Mouse (Mus musculus) lung, embryonic 15.5 days (tissue): Measurements from ENCODE around the gene Rsg1. TPM values are rescaled to one million over a fixed set of nuclear protein-coding genes. Genes with fewer than 3 reads are reported as not detected.
A peak's percentile ranks its signal among the peaks of the same experiment; 100 is the strongest.

ENCODE experiments used
- ATAC-seq: fragments of 200-750 bp; cut with Nextera tagmentation; 2 replicates; pipeline ENCODE4 v1.8.0; 2017; ENCODE audit warnings: moderate number of reproducible peaks, borderline replicate concordance; ENCODE audit not compliant: low FRiP score, low TSS enrichment; ENCODE audit errors: extremely low read depth
- H3K27ac ChIP-seq: fragments of 300-500 bp; sonication (generic); 2 replicates; pipeline ENCODE4 v1.5.1; 2015; ENCODE audit warnings: moderate library complexity, mild to moderate bottlenecking, inconsistent platforms
- H3K27me3 ChIP-seq: fragments of 300-500 bp; sonication (generic); 2 replicates; pipeline ENCODE4 v1.6.1; 2015; ENCODE audit warnings: inconsistent platforms
- H3K36me3 ChIP-seq: fragments of 300-500 bp; sonication (generic); 2 replicates; pipeline ENCODE4 v1.6.1; 2015; ENCODE audit warnings: inconsistent platforms
- H3K4me1 ChIP-seq: fragments of 300-500 bp; sonication (generic); 2 replicates; pipeline ENCODE4 v1.6.1; 2015; ENCODE audit warnings: inconsistent platforms
- H3K4me2 ChIP-seq: fragments of 300-500 bp; sonication (generic); 2 replicates; pipeline ENCODE4 v1.6.1; 2015; ENCODE audit warnings: inconsistent platforms, mild to moderate bottlenecking, moderate library complexity
- H3K4me3 ChIP-seq: fragments of 300-500 bp; sonication (generic); 2 replicates; pipeline ENCODE4 v1.5.1; 2015; ENCODE audit warnings: mild to moderate bottlenecking, inconsistent platforms
- H3K9ac ChIP-seq: fragments of 300-500 bp; sonication (generic); 2 replicates; pipeline ENCODE4 v1.6.1; 2015; ENCODE audit warnings: inconsistent platforms
- H3K9me3 ChIP-seq: fragments of 300-500 bp; sonication (generic); 2 replicates; pipeline ENCODE4 v1.6.1; 2016; ENCODE audit warnings: inconsistent platforms
- WGBS: fragments of 180-500 bp; shearing (Covaris S2); methylation state at CpG from one replicate; pipeline ENCODE4 v1.1.7; 2015; 5-methylcytosine and 5-hydroxymethylcytosine counted together
- polyA plus RNA-seq: library from polyadenylated mRNA; unstranded; fragments of >200 nt; fragmentation: Nextera tagmentation; extraction: Ambion mirVana; gene quantifications from 2 replicates; pipeline ENCODE4 v1.2.1, GENCODE M21; 2015

The Rsg1 gene
- polyA plus RNA-seq, 1 experiment from 2014 or later: 6.0 TPM

- peaks cover 68% of the 10 kb centered on the region for H3K4me1 ChIP-seq
- H3K9ac ChIP-seq: no peak overlapping the region
- 4% methylated on average over 14 of the region's 14 CpGs for WGBS
- H3K27ac ChIP-seq: peak overlapping the region; percentile 91
- H3K36me3 ChIP-seq: no peaks in the 10 kb centered on the region
- peak overlapping the region; percentile 82 for H3K4me2 ChIP-seq
- H3K4me3 ChIP-seq: peak overlapping the region; percentile 2
- H3K27me3 ChIP-seq: peaks cover 35% of the 10 kb centered on the region
- ATAC-seq: peak; percentile 24; the same call in 1 of the 2 replicates
- no peaks in the 10 kb centered on the region for H3K9me3 ChIP-seq
Observed at GRCm38 (mm10) chr4:141240617-141241016, 26.9 kb downstream of the Rsg1 start.

GRCm38 (mm10) chr4:141241861-141242260 lies 28.1 kb downstream of the Rsg1 start:
- no peak overlapping the region for H3K9ac ChIP-seq
- peak overlapping the region; percentile 91 for H3K27ac ChIP-seq
- WGBS: 28% methylated on average over 15 of the region's 15 CpGs
- no peaks in the 10 kb centered on the region for H3K9me3 ChIP-seq
- no peaks in the 10 kb centered on the region for H3K36me3 ChIP-seq
- peaks cover 48% of the 10 kb centered on the region for H3K27me3 ChIP-seq
- H3K4me1 ChIP-seq: peaks cover 80% of the 10 kb centered on the region
- peak overlapping the region; percentile 72 for H3K4me2 ChIP-seq
- no peak for ATAC-seq
- H3K4me3 ChIP-seq: peak overlapping the region; percentile 35

- WGBS: 5% methylated on average over 9 of the region's 11 CpGs
- Histone ChIP-seq H3K9ac (peak overlapping the region; percentile 17), H3K4me3 (peak overlapping the region; percentile 35), H3K4me2 (peak overlapping the region; percentile 72), H3K4me1 (peaks cover 89% of the 10 kb centered on the region), H3K36me3 (no peaks in the 10 kb centered on the region), H3K9me3 (no peaks in the 10 kb centered on the region), H3K27ac (peak overlapping the region; percentile 91), H3K27me3 (peaks cover 56% of the 10 kb centered on the region)
- peak; percentile 35 for ATAC-seq
Observed at GRCm38 (mm10) chr4:141242651-141243241, 29.0 kb downstream of the Rsg1 start.

- peak overlapping the region; percentile 72 for H3K4me2 ChIP-seq
- H3K27me3 ChIP-seq: peaks cover 59% of the 10 kb centered on the region
- H3K27ac ChIP-seq: peak overlapping the region; percentile 91
- H3K9me3 ChIP-seq: no peaks in the 10 kb centered on the region
- 33% methylated on average over 5 of the region's 5 CpGs for WGBS
- no peak for ATAC-seq
- H3K9ac ChIP-seq: no peak overlapping the region; the same call in 1 of the 2 replicates
- H3K4me3 ChIP-seq: peak overlapping the region; percentile 35
- no peaks in the 10 kb centered on the region for H3K36me3 ChIP-seq
- peaks cover 97% of the 10 kb centered on the region for H3K4me1 ChIP-seq
Observed at GRCm38 (mm10) chr4:141243636-141244035, 29.9 kb downstream of the Rsg1 start.

- H3K36me3 ChIP-seq: 0 out of 2 replicates have a peak, but pooled peaks cover under 1% of the 10 kb centered on the region
- H3K4me1 ChIP-seq: peaks cover 91% of the 10 kb centered on the region
- peak overlapping the region; percentile 39; the same call in 1 of the 2 replicates for H3K9ac ChIP-seq
- no peaks in the 10 kb centered on the region for H3K9me3 ChIP-seq
- H3K27me3 ChIP-seq: peaks cover 60% of the 10 kb centered on the region
- peak overlapping the region; percentile 91 for H3K27ac ChIP-seq
- peak overlapping the region; percentile 72 for H3K4me2 ChIP-seq
- 43% methylated on average over 5 of the region's 5 CpGs for WGBS
- H3K4me3 ChIP-seq: peak overlapping the region; percentile 35
- ATAC-seq: no peak
Observed at GRCm38 (mm10) chr4:141244401-141244800, 30.6 kb downstream of the Rsg1 start.

- ATAC-seq: no peak
- H3K4me1 ChIP-seq: peaks cover 86% of the 10 kb centered on the region
- H3K27me3 ChIP-seq: peaks cover 62% of the 10 kb centered on the region
- H3K9ac ChIP-seq: peak overlapping the region; percentile 39
- H3K36me3 ChIP-seq: 0 out of 2 replicates have a peak, but pooled peaks cover 2% of the 10 kb centered on the region
- peak overlapping the region; percentile 72 for H3K4me2 ChIP-seq
- WGBS: 7% methylated on average over 9 of the region's 9 CpGs
- H3K27ac ChIP-seq: peak overlapping the region; percentile 91
- peak overlapping the region; percentile 35 for H3K4me3 ChIP-seq
- no peaks in the 10 kb centered on the region for H3K9me3 ChIP-seq
Observed at GRCm38 (mm10) chr4:141244931-141245425, 31.2 kb downstream of the Rsg1 start.

GRCm38 (mm10) chr4:141246089-141246997 lies 32.6 kb downstream of the Rsg1 start:
- ATAC-seq: no peak
- Histone ChIP-seq H3K9me3 (no peaks in the 10 kb centered on the region), H3K36me3 (0 out of 2 replicates have a peak, but pooled peaks cover 10% of the 10 kb centered on the region), H3K9ac (no peak overlapping the region), H3K4me3 (no peak overlapping the region), H3K4me2 (peak overlapping the region; percentile 72), H3K27me3 (peaks cover 62% of the 10 kb centered on the region), H3K27ac (0 out of 2 replicates have a peak overlapping the region, but pooled peaks have one; percentile 18), H3K4me1 (peaks cover 74% of the 10 kb centered on the region)
- 19% methylated on average over 24 of the region's 24 CpGs for WGBS

GRCm38 (mm10) chr4:141246998-141247350 lies 33.2 kb downstream of the Rsg1 start:
- H3K9ac ChIP-seq: peak overlapping the region; percentile 11; the same call in 1 of the 2 replicates
- H3K9me3 ChIP-seq: no peaks in the 10 kb centered on the region
- no peak overlapping the region for H3K4me3 ChIP-seq
- H3K27ac ChIP-seq: peak overlapping the region; percentile 20; the same call in 1 of the 2 replicates
- H3K4me2 ChIP-seq: peak overlapping the region; percentile 72
- peaks cover 55% of the 10 kb centered on the region for H3K27me3 ChIP-seq
- H3K4me1 ChIP-seq: peaks cover 68% of the 10 kb centered on the region
- H3K36me3 ChIP-seq: peaks cover 14% of the 10 kb centered on the region
- no peak for ATAC-seq
- 8% methylated on average over 17 of the region's 17 CpGs for WGBS

GRCm38 (mm10) chr4:141247776-141248613 lies 34.2 kb downstream of the Rsg1 start:
- peak overlapping the region; percentile 20 for H3K27ac ChIP-seq
- ATAC-seq: peak; percentile 44
- peaks cover 57% of the 10 kb centered on the region for H3K4me1 ChIP-seq
- WGBS: 1% methylated on average over 56 of the region's 60 CpGs
- H3K27me3 ChIP-seq: peaks cover 47% of the 10 kb centered on the region
- H3K4me3 ChIP-seq: peak overlapping the region; percentile 41
- peak overlapping the region; percentile 72 for H3K4me2 ChIP-seq
- no peaks in the 10 kb centered on the region for H3K9me3 ChIP-seq
- H3K36me3 ChIP-seq: peaks cover 19% of the 10 kb centered on the region
- peak overlapping the region; percentile 11; the same call in 1 of the 2 replicates for H3K9ac ChIP-seq

- peaks cover 19% of the 10 kb centered on the region for H3K36me3 ChIP-seq
- ATAC-seq: peak; percentile 28
- peak overlapping the region; percentile 41 for H3K4me3 ChIP-seq
- WGBS: 29% methylated on average over 11 of the region's 11 CpGs
- H3K9me3 ChIP-seq: no peaks in the 10 kb centered on the region
- peaks cover 47% of the 10 kb centered on the region for H3K27me3 ChIP-seq
- no peak overlapping the region for H3K27ac ChIP-seq
- H3K4me2 ChIP-seq: peak overlapping the region; percentile 72
- peaks cover 51% of the 10 kb centered on the region for H3K4me1 ChIP-seq
- no peak overlapping the region for H3K9ac ChIP-seq
Observed at GRCm38 (mm10) chr4:141248614-141248978, 34.8 kb downstream of the Rsg1 start.

- Histone ChIP-seq H3K9me3 (no peaks in the 10 kb centered on the region), H3K9ac (no peak overlapping the region), H3K27ac (no peak overlapping the region), H3K36me3 (peaks cover 19% of the 10 kb centered on the region), H3K27me3 (peaks cover 44% of the 10 kb centered on the region), H3K4me3 (no peak overlapping the region), H3K4me2 (no peak overlapping the region), H3K4me1 (peaks cover 50% of the 10 kb centered on the region)
- WGBS: 68% methylated on average over 11 of the region's 11 CpGs
- no peak for ATAC-seq
Observed at GRCm38 (mm10) chr4:141249383-141249782, 35.6 kb downstream of the Rsg1 start.
